Mouse (Mus musculus) spleen, adult 12 weeks (tissue): ENCODE results near the gene C87436.

ENCODE experiments used
- DNase-seq: peaks from one replicate; pipeline ENCODE4 v3.0.0; 2022; ENCODE audit warnings: low spot score

The C87436 gene

DNA sequence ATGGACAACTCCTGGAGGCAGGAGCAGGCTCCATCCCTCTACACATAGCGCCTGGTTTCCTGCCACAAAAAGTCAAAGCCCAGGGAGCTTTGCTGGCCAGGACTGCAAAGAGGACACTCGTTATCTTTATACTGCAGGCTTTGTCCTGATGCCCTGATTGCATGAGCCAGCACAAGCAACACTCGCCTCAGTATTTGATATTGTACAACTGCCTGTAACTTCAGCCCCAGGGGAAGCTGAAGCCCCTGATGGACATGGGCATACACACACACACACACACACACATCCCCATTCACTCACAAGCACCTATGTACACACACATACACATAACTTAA is 71.7 kb downstream of the C87436 start:
- DNase-seq: no peak

- no peak for DNase-seq
These were observed 72.8 kb downstream of the C87436 start for GRCm38 (mm10) chr6:86510979-86511378.

GRCm38 (mm10) chr6:86513296-86513695 is 75.1 kb downstream of the C87436 start:
- no peak for DNase-seq

GRCm38 (mm10) chr6:86516021-86516420 is 77.8 kb downstream of the C87436 start:
- DNase-seq: no peak

GRCm38 (mm10) chr6:86519767-86520345 is 81.7 kb downstream of the C87436 start:
- DNase-seq: no peak

DNA sequence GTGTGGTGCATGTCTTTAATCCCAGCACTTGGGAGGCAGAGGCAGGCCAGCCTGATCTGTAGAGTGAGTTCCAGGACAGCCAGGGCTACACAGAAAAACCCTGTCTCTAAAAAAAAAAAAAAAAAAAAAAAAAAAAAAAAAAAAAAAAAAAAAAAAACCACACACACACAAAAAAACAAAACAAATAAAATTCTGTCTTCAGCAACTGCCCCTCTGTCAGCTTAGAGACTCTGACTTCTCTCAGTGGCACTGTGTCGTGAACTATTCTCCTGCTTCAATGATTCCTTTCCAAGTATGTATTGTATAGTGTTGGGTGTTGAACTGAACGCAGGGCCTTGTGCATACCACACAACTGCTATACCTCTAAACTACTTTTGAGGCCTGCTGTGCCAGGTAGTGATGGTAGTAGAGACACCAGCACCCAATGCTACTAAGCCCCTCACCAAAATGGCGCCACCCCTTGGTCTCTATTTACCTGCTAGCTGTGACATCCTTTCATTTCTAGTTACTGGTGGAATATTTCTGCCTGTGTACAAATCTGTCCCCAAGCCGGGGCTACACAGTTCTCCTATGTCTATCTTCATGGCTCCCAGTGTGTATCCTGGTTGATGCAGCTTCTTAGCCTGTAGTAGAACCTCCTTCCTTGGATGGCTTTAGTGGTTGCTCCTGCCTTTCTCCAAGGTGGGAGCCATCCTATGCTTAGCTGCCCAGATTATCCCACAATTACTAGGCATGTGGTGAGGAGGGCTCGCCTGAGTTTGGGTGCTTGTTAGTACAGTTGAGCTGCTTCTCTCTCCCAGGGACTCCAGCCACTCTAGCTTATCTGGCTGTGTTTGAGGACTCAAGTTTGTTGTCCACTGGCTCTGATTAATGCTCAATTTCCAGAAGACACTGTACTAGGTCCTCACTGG is 84.1 kb downstream of the C87436 start:
- no peak for DNase-seq
